Mouse (Mus musculus): ENCODE measurements around the gene Plxdc1. TPM values are rescaled to one million over a fixed set of nuclear protein-coding genes. Genes with fewer than 3 reads are reported as not detected.

Plxdc1 gene
- polyA plus RNA-seq, 1 experiment from 2014 or later, result 1.8 TPM

- Histone ChIP-seq H3K9ac (ENCODE audit: low read depth, low read length) (no peak overlapping the region), H3K9me3 (replicated peaks; ENCODE audit: low read length) (no peaks in the 10 kb centered on the region), H3K27ac (no peak overlapping the region), H3K36me3 (ENCODE audit: insufficient read depth, low read length) (peaks cover 31% of the 10 kb centered on the region), H3K4me2 (ENCODE audit: low read length) (no peak overlapping the region), H3K27me3 (ENCODE audit: insufficient read depth, low read length) (no peaks in the 10 kb centered on the region), H3K4me3 (replicated peaks; ENCODE audit: low read depth, low read length) (no peak overlapping the region), H3K4me1 (replicated peaks; ENCODE audit: insufficient read depth, low read length) (peaks cover 9% of the 10 kb centered on the region)
- TF ChIP-seq CTCF (IDR thresholded peaks at IDR 0.05; ENCODE audit: low read depth), result no peak
- DNase-seq (ENCODE audit: low spot score), result no peak
- ATAC-seq (replicated peaks; ENCODE audit: low FRiP score, low read depth), result no peak
- 53% methylated on average over 6 of the region's 6 CpGs for WGBS
These were observed 32.0 kb upstream of the Plxdc1 start for GRCm38 (mm10) chr11:98018222-98018621.

DNA sequence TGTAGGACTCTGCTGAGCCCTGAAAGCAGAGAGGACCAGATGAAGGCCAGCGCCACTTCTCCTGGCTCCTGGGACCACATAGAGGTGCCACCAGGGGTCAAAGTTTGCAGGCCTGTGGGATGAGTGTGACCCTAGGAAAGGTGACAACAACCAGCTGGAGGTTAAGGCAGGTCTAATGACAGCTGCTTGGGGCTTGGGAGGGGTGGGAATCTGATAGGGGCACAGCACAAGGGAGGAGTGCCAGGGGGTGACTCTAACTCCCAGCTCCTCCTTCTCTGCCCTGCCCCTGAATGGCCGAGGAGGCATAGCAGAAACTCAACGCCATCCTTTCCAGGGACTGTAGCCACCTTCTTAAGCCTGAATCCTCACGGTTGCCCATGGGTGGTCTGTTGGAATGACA, 30.6 kb upstream of the Plxdc1 start:
- no peak for TF ChIP-seq CTCF (IDR thresholded peaks at IDR 0.05; ENCODE audit: low read depth)
- no peaks in the 10 kb centered on the region for H3K27me3 ChIP-seq (ENCODE audit: insufficient read depth, low read length)
- no peak overlapping the region for H3K27ac ChIP-seq
- no peak overlapping the region for H3K4me2 ChIP-seq (ENCODE audit: low read length)
- WGBS, result 48% methylated on average over 4 of the region's 4 CpGs
- ATAC-seq (replicated peaks; ENCODE audit: low FRiP score, low read depth) (no peak), DNase-seq (ENCODE audit: low spot score) (no peak)
- peaks cover 9% of the 10 kb centered on the region for H3K4me1 ChIP-seq (replicated peaks; ENCODE audit: insufficient read depth, low read length)
- H3K9me3 ChIP-seq (replicated peaks; ENCODE audit: low read length), result no peaks in the 10 kb centered on the region
- peaks cover 31% of the 10 kb centered on the region for H3K36me3 ChIP-seq (ENCODE audit: insufficient read depth, low read length)
- H3K4me3 ChIP-seq (replicated peaks; ENCODE audit: low read depth, low read length), result no peak overlapping the region
- no peak overlapping the region for H3K9ac ChIP-seq (ENCODE audit: low read depth, low read length)

GRCm38 (mm10) chr11:98016177-98016576, 29.9 kb upstream of the Plxdc1 start:
- 84% methylated on average over 5 of the region's 5 CpGs for WGBS
- H3K9me3 ChIP-seq (replicated peaks; ENCODE audit: low read length), result no peaks in the 10 kb centered on the region
- ATAC-seq (replicated peaks; ENCODE audit: low FRiP score, low read depth) (no peak), DNase-seq (ENCODE audit: low spot score) (no peak)
- H3K27me3 ChIP-seq (ENCODE audit: insufficient read depth, low read length), result no peaks in the 10 kb centered on the region
- H3K36me3 ChIP-seq (ENCODE audit: insufficient read depth, low read length), result peaks cover 33% of the 10 kb centered on the region
- H3K4me3 ChIP-seq (replicated peaks; ENCODE audit: low read depth, low read length), result no peak overlapping the region
- H3K27ac ChIP-seq, result no peak overlapping the region
- no peak for TF ChIP-seq CTCF (IDR thresholded peaks at IDR 0.05; ENCODE audit: low read depth)
- no peak overlapping the region for H3K9ac ChIP-seq (ENCODE audit: low read depth, low read length)
- peaks cover 9% of the 10 kb centered on the region for H3K4me1 ChIP-seq (replicated peaks; ENCODE audit: insufficient read depth, low read length)
- no peak overlapping the region for H3K4me2 ChIP-seq (ENCODE audit: low read length)

DNA sequence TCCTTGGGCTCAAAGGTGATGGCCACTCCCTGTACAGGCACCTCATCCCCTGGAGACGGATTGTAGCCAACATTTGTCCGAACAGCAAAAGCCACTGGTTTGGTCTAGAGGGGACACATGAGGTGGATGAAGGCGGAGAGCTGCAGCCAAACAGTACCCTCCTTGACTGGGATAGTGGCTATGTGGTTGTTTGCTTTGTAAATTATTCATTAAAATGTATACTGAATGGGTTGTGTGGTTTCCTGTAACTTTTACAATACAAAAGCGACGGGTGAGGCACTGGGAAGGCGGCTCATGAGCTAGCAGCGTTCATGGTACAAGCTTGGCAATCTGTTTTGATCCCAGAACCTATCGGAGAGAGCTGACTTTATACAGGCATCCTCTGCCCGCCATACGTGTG, 26.6 kb upstream of the Plxdc1 start:
- Histone ChIP-seq H3K27me3 (ENCODE audit: insufficient read depth, low read length) (no peaks in the 10 kb centered on the region), H3K36me3 (ENCODE audit: insufficient read depth, low read length) (peaks cover 37% of the 10 kb centered on the region), H3K27ac (no peak overlapping the region), H3K4me1 (replicated peaks; ENCODE audit: insufficient read depth, low read length) (no peaks in the 10 kb centered on the region), H3K4me2 (ENCODE audit: low read length) (no peak overlapping the region), H3K4me3 (replicated peaks; ENCODE audit: low read depth, low read length) (no peak overlapping the region), H3K9me3 (replicated peaks; ENCODE audit: low read length) (no peaks in the 10 kb centered on the region), H3K9ac (ENCODE audit: low read depth, low read length) (no peak overlapping the region)
- WGBS, result 82% methylated on average over 10 of the region's 10 CpGs
- DNase-seq (ENCODE audit: low spot score), result no peak
- 0 out of 2 replicates have a peak, but pooled peaks have one; percentile 14 for ATAC-seq (replicated peaks; ENCODE audit: low FRiP score, low read depth)
- no peak for TF ChIP-seq CTCF (IDR thresholded peaks at IDR 0.05; ENCODE audit: low read depth)

- TF ChIP-seq CTCF (IDR thresholded peaks at IDR 0.05; ENCODE audit: low read depth), result no peak
- Histone ChIP-seq H3K9me3 (replicated peaks; ENCODE audit: low read length) (no peaks in the 10 kb centered on the region), H3K27ac (no peak overlapping the region), H3K9ac (ENCODE audit: low read depth, low read length) (no peak overlapping the region), H3K4me2 (ENCODE audit: low read length) (no peak overlapping the region), H3K36me3 (ENCODE audit: insufficient read depth, low read length) (peaks cover 31% of the 10 kb centered on the region; the same call in 1 of the 2 replicates), H3K27me3 (ENCODE audit: insufficient read depth, low read length) (no peaks in the 10 kb centered on the region), H3K4me3 (replicated peaks; ENCODE audit: low read depth, low read length) (no peak overlapping the region), H3K4me1 (replicated peaks; ENCODE audit: insufficient read depth, low read length) (no peaks in the 10 kb centered on the region)
- DNase-seq (ENCODE audit: low spot score) (no peak), ATAC-seq (replicated peaks; ENCODE audit: low FRiP score, low read depth) (no peak)
- 67% methylated on average over 9 of the region's 9 CpGs for WGBS
These were observed 25.5 kb upstream of the Plxdc1 start for GRCm38 (mm10) chr11:98011716-98012115.

DNA sequence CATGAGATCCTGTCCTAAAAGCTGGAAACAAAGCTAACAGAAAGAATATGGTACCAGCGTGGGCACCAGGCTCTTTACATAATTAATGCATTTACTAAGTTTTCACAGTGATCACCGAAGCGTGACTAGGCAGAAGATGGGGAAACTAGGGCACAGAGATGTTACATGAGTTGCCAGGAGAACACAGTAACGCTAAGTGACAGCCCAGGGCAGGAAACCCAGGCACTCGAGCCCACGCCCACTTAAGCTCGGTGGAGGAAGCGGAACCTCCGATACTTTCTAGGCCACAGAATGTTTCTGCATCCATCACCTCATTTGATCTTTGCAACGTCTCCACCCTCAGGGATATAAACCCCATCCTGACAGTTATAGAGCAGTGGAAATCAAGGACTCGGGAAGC, 21.8 kb upstream of the Plxdc1 start:
- Histone ChIP-seq H3K9ac (ENCODE audit: low read depth, low read length) (no peak overlapping the region), H3K9me3 (replicated peaks; ENCODE audit: low read length) (no peaks in the 10 kb centered on the region), H3K36me3 (ENCODE audit: insufficient read depth, low read length) (0 out of 2 replicates have a peak, but pooled peaks cover 15% of the 10 kb centered on the region), H3K4me1 (replicated peaks; ENCODE audit: insufficient read depth, low read length) (peaks cover 4% of the 10 kb centered on the region), H3K4me2 (ENCODE audit: low read length) (no peak overlapping the region), H3K27ac (no peak overlapping the region), H3K4me3 (replicated peaks; ENCODE audit: low read depth, low read length) (no peak overlapping the region), H3K27me3 (ENCODE audit: insufficient read depth, low read length) (no peaks in the 10 kb centered on the region)
- no peak for TF ChIP-seq CTCF (IDR thresholded peaks at IDR 0.05; ENCODE audit: low read depth)
- DNase-seq (ENCODE audit: low spot score) (no peak), ATAC-seq (replicated peaks; ENCODE audit: low FRiP score, low read depth) (no peak)
- WGBS, result 75% methylated on average over 11 of the region's 11 CpGs

GRCm38 (mm10) chr11:98005686-98006085, 19.4 kb upstream of the Plxdc1 start:
- no peak for DNase-seq (ENCODE audit: low spot score)
- 79% methylated on average over 10 of the region's 10 CpGs for WGBS
- H3K27ac ChIP-seq, result no peak overlapping the region

More at GRCm38 (mm10) chr11:98005686-98006085, 19.4 kb upstream of the Plxdc1 start:
- Histone ChIP-seq H3K4me3 (replicated peaks; ENCODE audit: low read depth, low read length) (no peak overlapping the region), H3K4me2 (ENCODE audit: low read length) (no peak overlapping the region), H3K27me3 (ENCODE audit: insufficient read depth, low read length) (0 out of 2 replicates have a peak, but pooled peaks cover 4% of the 10 kb centered on the region), H3K9me3 (replicated peaks; ENCODE audit: low read length) (no peaks in the 10 kb centered on the region), H3K36me3 (ENCODE audit: insufficient read depth, low read length) (0 out of 2 replicates have a peak, but pooled peaks cover 11% of the 10 kb centered on the region), H3K9ac (ENCODE audit: low read depth, low read length) (no peak overlapping the region), H3K4me1 (replicated peaks; ENCODE audit: insufficient read depth, low read length) (peaks cover 8% of the 10 kb centered on the region)
- no peak for TF ChIP-seq CTCF (IDR thresholded peaks at IDR 0.05; ENCODE audit: low read depth)
- ATAC-seq (replicated peaks; ENCODE audit: low FRiP score, low read depth), result no peak
